Mouse (Mus musculus): ENCODE measurements around the gene Tlcd1.
"Not testable (repeated sequence)": the region's sequence is repeated elsewhere in the genome, so short reads cannot be mapped to it uniquely, and the experiment has no call there.

The Tlcd1 gene

GRCm38 (mm10) chr11:78177437-78177836, 926 bp downstream of the Tlcd1 start:
- DNase-seq (ENCODE audit: extremely low spot score, low read depth, low spot score) = no peak

- DNase-seq (ENCODE audit: extremely low spot score, low read depth, low spot score) = peak; percentile 89
Observed at GRCm38 (mm10) chr11:78177903-78178858, 1.7 kb downstream of the Tlcd1 start.

- no peak for DNase-seq (ENCODE audit: extremely low spot score, low read depth, low spot score)
Observed at GRCm38 (mm10) chr11:78178859-78179437, 2.4 kb downstream of the Tlcd1 start.

- no peak for DNase-seq (ENCODE audit: extremely low spot score, low read depth, low spot score)
Observed at GRCm38 (mm10) chr11:78179438-78179999, 3.0 kb downstream of the Tlcd1 start.

GRCm38 (mm10) chr11:78180081-78180761, 3.7 kb downstream of the Tlcd1 start:
- no peak for DNase-seq (ENCODE audit: extremely low spot score, low read depth, low spot score)

- DNase-seq (ENCODE audit: extremely low spot score, low read depth, low spot score) = no peak
Observed at GRCm38 (mm10) chr11:78181830-78182357, 5.4 kb downstream of the Tlcd1 start.

- no peak for DNase-seq (ENCODE audit: extremely low spot score, low read depth, low spot score)
Observed at GRCm38 (mm10) chr11:78182450-78182849, 5.9 kb downstream of the Tlcd1 start.

- peak; percentile 93 for DNase-seq (ENCODE audit: extremely low spot score, low read depth, low spot score)
Observed at GRCm38 (mm10) chr11:78182961-78183844, 6.7 kb downstream of the Tlcd1 start, which contains the start of gene Rpl23a. TSS of gene Rpl23a (minus strand) at chr11:78183584.

GRCm38 (mm10) chr11:78183884-78184514, 7.5 kb downstream of the Tlcd1 start:
- no peak for DNase-seq (ENCODE audit: extremely low spot score, low read depth, low spot score)

GRCm38 (mm10) chr11:78184702-78185101, 8.2 kb downstream of the Tlcd1 start:
- not testable (repeated sequence) for DNase-seq (ENCODE audit: extremely low spot score, low read depth, low spot score)

- DNase-seq (ENCODE audit: extremely low spot score, low read depth, low spot score) = no peak
Observed at GRCm38 (mm10) chr11:78188331-78189233, 12.1 kb downstream of the Tlcd1 start, which contains the start of gene Rab34. TSS of gene Rab34 (plus strand) at chr11:78188430.

GRCm38 (mm10) chr11:78189234-78190040, 12.9 kb downstream of the Tlcd1 start:
- no peak for DNase-seq (ENCODE audit: extremely low spot score, low read depth, low spot score)

- no peak for DNase-seq (ENCODE audit: extremely low spot score, low read depth, low spot score)
Observed at GRCm38 (mm10) chr11:78190041-78190440, 13.5 kb downstream of the Tlcd1 start.

GRCm38 (mm10) chr11:78193113-78193512, 16.6 kb downstream of the Tlcd1 start, which contains the start of gene Proca1:
TSS of gene Proca1 (plus strand) at chr11:78193392.
- DNase-seq (ENCODE audit: extremely low spot score, low read depth, low spot score) = no peak

GRCm38 (mm10) chr11:78194411-78195100, 18.0 kb downstream of the Tlcd1 start:
- DNase-seq (ENCODE audit: extremely low spot score, low read depth, low spot score) = no peak

- no peak for DNase-seq (ENCODE audit: extremely low spot score, low read depth, low spot score)
Observed at GRCm38 (mm10) chr11:78195101-78195863, 18.8 kb downstream of the Tlcd1 start.
